Mouse (Mus musculus) frontal cortex, postnatal 36 days (tissue): Measurements from ENCODE around the gene Efcab5.
A peak's percentile ranks its signal among the peaks of the same experiment; 100 is the strongest.
"Not testable (repeated sequence)": the region's sequence is repeated elsewhere in the genome, so short reads cannot be mapped to it uniquely, and the experiment has no call there.

Source experiments
- DNase-seq, 2 experiments: peaks; one replicate each; pipeline ENCODE4 v3.0.0; 2022; ENCODE audit warnings: low spot score in 2 of 2

Gene Efcab5

GRCm38 (mm10) chr11:77096581-77096980 is 92.2 kb downstream of the Efcab5 start:
- DNase-seq: no peak

- no peak for DNase-seq
Observed at GRCm38 (mm10) chr11:77095206-77095605, 93.6 kb downstream of the Efcab5 start.

- DNase-seq: no peak
Observed at GRCm38 (mm10) chr11:77094136-77094535, 94.6 kb downstream of the Efcab5 start.

GRCm38 (mm10) chr11:77093208-77093607 is 95.6 kb downstream of the Efcab5 start:
- DNase-seq: peak in 1 of 2 experiments; percentile 8

GRCm38 (mm10) chr11:77089162-77089561 is 99.6 kb downstream of the Efcab5 start:
- DNase-seq: no peak

GRCm38 (mm10) chr11:77087004-77087403 is 101.8 kb downstream of the Efcab5 start:
- DNase-seq: no peak

GRCm38 (mm10) chr11:77084001-77084682 is 104.6 kb downstream of the Efcab5 start:
- DNase-seq: no peak

GRCm38 (mm10) chr11:77079361-77079760 is 109.4 kb downstream of the Efcab5 start:
- DNase-seq: no peak

- DNase-seq: peak; percentile 90 to 96
Observed at GRCm38 (mm10) chr11:77078273-77079134, 110.3 kb downstream of the Efcab5 start, which contains the start of gene Nsrp1. Gene Nsrp1, minus strand, starts transcription at chr11:77078435.

- no peak for DNase-seq
Observed at GRCm38 (mm10) chr11:77077792-77078191, 111.0 kb downstream of the Efcab5 start.

- DNase-seq: not testable (repeated sequence)
Observed at GRCm38 (mm10) chr11:77077331-77077730, 111.4 kb downstream of the Efcab5 start.

- no peak for DNase-seq
Observed at GRCm38 (mm10) chr11:77070721-77071120, 118.0 kb downstream of the Efcab5 start.

- no peak for DNase-seq
Observed at GRCm38 (mm10) chr11:77068825-77069224, 119.9 kb downstream of the Efcab5 start.

- no peak for DNase-seq
Observed at GRCm38 (mm10) chr11:77063406-77063805, 125.4 kb downstream of the Efcab5 start.

- DNase-seq: no peak
Observed at GRCm38 (mm10) chr11:77061951-77062350, 126.8 kb downstream of the Efcab5 start.

GRCm38 (mm10) chr11:77042816-77043215 is 146.0 kb downstream of the Efcab5 start:
- no peak for DNase-seq

GRCm38 (mm10) chr11:77041891-77042290 is 146.9 kb downstream of the Efcab5 start:
- no peak for DNase-seq
